Mouse (Mus musculus): ENCODE measurements around the gene Tcte3.
"Not testable (repeated sequence)": the region's sequence is repeated elsewhere in the genome, so short reads cannot be mapped to it uniquely, and the experiment has no call there.

GRCm38 (mm10) chr17:15040455-15040854 is 833 bp downstream of the Tcte3 start:
- not testable (repeated sequence) for TF ChIP-seq CTCF (IDR thresholded peaks at IDR 0.05); POLR2A (IDR thresholded peaks at IDR 0.05; ENCODE audit: insufficient read depth, low read depth, low read length); EP300 (IDR thresholded peaks at IDR 0.05; ENCODE audit: insufficient read depth, low read depth, low read length)

Data from heart, adult 2 months (tissue).